Mouse (Mus musculus) E14TG2a.4 (cell line): ENCODE measurements around the gene Plac8.
A peak's percentile ranks its signal among the peaks of the same experiment; 100 is the strongest.

Source experiments
- CTCF ChIP-seq: conservative IDR thresholded peaks from 2 replicates; pipeline ENCODE4 v1.5.1; 2014; ENCODE audit warnings: low read length
- NANOG ChIP-seq: IDR thresholded peaks from 2 replicates; pipeline ENCODE4 v1.6.1; 2014; ENCODE audit warnings: borderline replicate concordance, low read length, mixed read lengths
- POU5F1 ChIP-seq: IDR thresholded peaks from 2 replicates; pipeline ENCODE4 v1.6.1; 2014; ENCODE audit warnings: low read length, borderline replicate concordance

- peak; percentile 29 for TF ChIP-seq CTCF
- no peak for TF ChIP-seq POU5F1
- TF ChIP-seq NANOG: no peak
These were observed 35.4 kb downstream of the Plac8 start for GRCm38 (mm10) chr5:100536638-100537037.
